Mouse (Mus musculus) midbrain, embryonic 13.5 days (tissue): ENCODE measurements around the gene Rptor. TPM values are rescaled to one million over a fixed set of nuclear protein-coding genes. Genes with fewer than 3 reads are reported as not detected.
A peak's percentile ranks its signal among the peaks of the same experiment; 100 is the strongest.

ENCODE experiments used
- ATAC-seq: fragments of 200-750 bp; cut with Nextera tagmentation; 2 replicates; pipeline ENCODE4 v1.8.0; 2017; ENCODE audit warnings: mild to moderate bottlenecking, moderate TSS enrichment, moderate library complexity
- H3K27ac ChIP-seq: fragments of 300-500 bp; sonication (generic); 2 replicates; pipeline ENCODE4 v1.5.1; 2015; ENCODE audit warnings: inconsistent platforms, mild to moderate bottlenecking, moderate library complexity
- H3K27me3 ChIP-seq: fragments of 300-500 bp; sonication (generic); 2 replicates; pipeline ENCODE4 v1.6.1; 2015; ENCODE audit warnings: mild to moderate bottlenecking, inconsistent platforms
- H3K36me3 ChIP-seq: fragments of 300-500 bp; sonication (generic); 2 replicates; pipeline ENCODE4 v1.6.1; 2015; ENCODE audit warnings: mild to moderate bottlenecking, inconsistent platforms
- H3K4me1 ChIP-seq: fragments of 300-500 bp; sonication (generic); replicated peaks from 2 replicates; pipeline ENCODE4 v1.6.1; 2015; ENCODE audit warnings: inconsistent platforms
- H3K4me2 ChIP-seq: fragments of 300-500 bp; sonication (generic); replicated peaks from 2 replicates; pipeline ENCODE4 v1.6.1; 2015; ENCODE audit warnings: moderate library complexity, mild to moderate bottlenecking, inconsistent platforms
- H3K4me3 ChIP-seq: fragments of 300-500 bp; sonication (generic); replicated peaks from 2 replicates; pipeline ENCODE4 v1.5.1; 2015; ENCODE audit warnings: mild to moderate bottlenecking, inconsistent platforms
- H3K9ac ChIP-seq: fragments of 300-500 bp; sonication (generic); replicated peaks from 2 replicates; pipeline ENCODE4 v1.6.1; 2015; ENCODE audit warnings: mild to moderate bottlenecking, inconsistent platforms
- H3K9me3 ChIP-seq: fragments of 300-500 bp; sonication (generic); 2 replicates; pipeline ENCODE4 v1.6.1; 2016; ENCODE audit warnings: mild to moderate bottlenecking, inconsistent platforms
- whole genome bisulfite sequencing: fragments of 180-500 bp; shearing (Covaris S2); methylation state at CpG from one replicate; pipeline ENCODE4 v1.1.7; 2015; 5-methylcytosine and 5-hydroxymethylcytosine counted together
- polyA plus RNA-seq: library from polyadenylated mRNA; unstranded; fragments of >200 nt; fragmentation: Nextera tagmentation; extraction: Ambion mirVana; gene quantifications from 2 replicates; pipeline ENCODE4 v1.2.1, GENCODE M21; 2015

Gene Rptor
- polyA plus RNA-seq, 1 experiment from 2014 or later, result 11.7 TPM

DNA sequence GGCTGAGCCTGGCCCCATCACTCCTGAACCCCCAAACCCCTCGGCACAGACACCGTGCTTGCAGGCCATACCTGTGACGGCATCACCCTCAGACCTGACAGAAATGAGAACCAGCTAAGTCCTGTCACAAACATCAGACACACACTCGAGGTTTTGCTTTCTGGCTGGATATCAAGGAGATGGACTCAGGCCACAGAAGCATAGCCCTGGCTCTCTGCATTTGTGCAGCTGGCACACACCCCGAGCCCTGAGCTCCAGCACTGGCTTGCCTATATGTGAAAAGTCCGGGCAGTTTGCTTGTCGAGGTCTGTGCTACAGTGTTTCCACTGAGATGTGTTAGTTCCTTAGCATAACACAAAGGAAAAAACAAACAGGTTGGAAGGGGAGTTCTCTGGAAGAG is 305.0 kb downstream of the Rptor start:
- H3K4me1 ChIP-seq, result peaks cover 15% of the 10 kb centered on the region
- H3K9me3 ChIP-seq, result no peaks in the 10 kb centered on the region
- H3K27me3 ChIP-seq, result peaks cover 13% of the 10 kb centered on the region; the same call in 1 of the 2 replicates
- no peak overlapping the region for H3K27ac ChIP-seq
- 46% methylated on average over 7 of the region's 7 CpGs for WGBS
- peak overlapping the region; percentile 39; the same call in 1 of the 2 replicates for H3K9ac ChIP-seq
- no peak for ATAC-seq
- H3K4me2 ChIP-seq, result no peak overlapping the region
- H3K4me3 ChIP-seq, result no peak overlapping the region
- H3K36me3 ChIP-seq, result no peaks in the 10 kb centered on the region

DNA sequence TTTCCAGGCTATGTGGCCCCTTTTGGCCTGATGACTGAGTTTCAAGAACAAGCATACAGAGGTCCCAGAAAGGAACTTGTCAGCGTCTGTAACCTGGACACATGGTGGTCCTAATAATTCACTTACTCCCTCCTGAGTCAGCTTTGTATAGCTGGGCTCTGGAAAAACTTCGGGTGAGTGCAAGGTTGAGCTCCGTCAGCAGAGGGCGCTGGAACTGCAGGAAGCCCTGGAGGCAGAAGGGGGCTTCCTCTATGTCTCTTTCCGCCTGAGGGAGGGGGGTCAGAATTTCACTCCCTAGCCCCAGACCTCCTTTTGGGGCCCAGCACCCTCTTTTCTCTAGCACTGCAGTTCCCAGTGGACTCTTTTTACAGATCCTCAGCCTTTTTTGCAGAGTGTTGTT is 306.7 kb downstream of the Rptor start:
- ATAC-seq, result no peak
- no peak overlapping the region; the same call in 1 of the 2 replicates for H3K4me2 ChIP-seq

DNA sequence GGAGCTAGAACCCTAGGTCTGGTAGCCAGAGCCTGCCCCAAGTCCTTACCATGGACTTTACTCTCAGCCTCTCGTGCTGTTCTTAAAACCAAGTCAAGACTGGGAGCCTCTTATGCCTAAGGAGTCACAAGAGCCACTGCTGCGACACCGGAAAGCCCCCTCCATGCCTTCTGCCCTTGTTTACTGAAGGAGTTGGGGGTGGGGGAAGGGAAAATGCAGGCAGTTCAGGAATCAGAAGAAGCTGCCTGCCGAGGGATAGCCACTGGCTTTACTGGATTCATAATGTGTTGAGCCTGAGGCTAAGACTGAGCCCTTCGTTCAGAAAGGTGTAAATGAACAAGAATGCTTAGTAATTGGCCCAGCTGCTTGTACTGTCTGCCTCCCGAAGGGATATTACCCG is 310.1 kb downstream of the Rptor start:
- H3K4me1 ChIP-seq, result peaks cover 37% of the 10 kb centered on the region

More for the DNA sequence above, 306.7 kb downstream of the Rptor start:
- 1% methylated on average over 5 of the region's 5 CpGs for WGBS
- 0 out of 2 replicates have a peak overlapping the region, but pooled peaks have one; percentile 19 for H3K9ac ChIP-seq
- H3K9me3 ChIP-seq, result no peaks in the 10 kb centered on the region
- no peak overlapping the region for H3K4me3 ChIP-seq
- no peak overlapping the region for H3K27ac ChIP-seq
- no peaks in the 10 kb centered on the region for H3K36me3 ChIP-seq
- peaks cover 26% of the 10 kb centered on the region for H3K4me1 ChIP-seq
- peaks cover 13% of the 10 kb centered on the region; the same call in 1 of the 2 replicates for H3K27me3 ChIP-seq

DNA sequence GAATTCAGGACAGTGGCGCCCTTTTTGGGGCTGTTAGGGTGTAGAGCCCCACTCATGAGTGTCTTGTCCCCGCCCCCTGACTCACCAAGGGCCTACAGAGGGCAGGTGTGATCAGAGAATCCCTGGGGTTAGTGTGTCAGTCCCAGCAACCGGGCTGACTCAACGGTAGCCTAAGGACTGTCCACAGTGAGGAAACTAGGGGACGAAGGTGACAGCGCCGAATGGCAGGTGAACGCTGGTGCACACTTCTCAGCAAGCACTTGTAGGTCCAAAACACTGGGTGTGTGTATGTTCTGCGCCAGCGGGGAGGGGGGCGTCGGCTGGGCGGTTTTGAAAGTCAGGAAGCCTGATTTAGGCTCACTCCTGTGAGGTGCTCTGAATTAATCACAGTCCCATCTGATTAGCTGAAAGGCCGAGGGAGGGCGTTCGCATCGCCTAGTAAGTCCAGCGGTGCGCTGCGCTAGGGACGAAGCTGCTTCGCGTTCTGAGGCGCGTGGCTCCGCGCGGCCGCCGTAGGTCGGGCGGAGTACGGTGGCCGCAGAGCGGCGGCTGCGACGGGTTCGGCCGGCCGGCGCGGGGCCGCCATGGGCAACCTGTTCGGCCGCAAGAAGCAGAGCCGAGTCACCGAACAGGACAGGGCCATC is 310.7 kb downstream of the Rptor start, which contains the start of gene Chmp6:
Gene Chmp6, plus strand, starts transcription at position 151 of the 644 bp plus-strand sequence.
- H3K4me2 ChIP-seq, result peak within 1 kb of the TSS; percentile 99
- peak within 1 kb of the TSS; percentile 79 for H3K27ac ChIP-seq
- peaks cover 37% of the 10 kb centered on the region for H3K4me1 ChIP-seq
- H3K27me3 ChIP-seq, result 0 out of 2 replicates have a peak, but pooled peaks cover 4% of the 10 kb centered on the region
- peak within 1 kb of the TSS; percentile 95 for H3K4me3 ChIP-seq
- peaks cover 21% of the 10 kb centered on the region for H3K36me3 ChIP-seq
- WGBS, result under 1% methylated on average over 47 of the region's 48 CpGs
- no peaks in the 10 kb centered on the region for H3K9me3 ChIP-seq
- H3K9ac ChIP-seq, result peak within 1 kb of the TSS; percentile 97
- peak; percentile 78 for ATAC-seq

More for the DNA sequence above, 310.1 kb downstream of the Rptor start:
- WGBS, result 6% methylated on average over 7 of the region's 7 CpGs
- Histone ChIP-seq H3K36me3 (peaks cover 16% of the 10 kb centered on the region), H3K4me2 (peak overlapping the region; percentile 99), H3K27me3 (peaks cover 8% of the 10 kb centered on the region; the same call in 1 of the 2 replicates), H3K4me3 (peak overlapping the region; percentile 95), H3K9me3 (no peaks in the 10 kb centered on the region), H3K9ac (peak overlapping the region; percentile 97), H3K27ac (peak overlapping the region; percentile 79)
- ATAC-seq, result no peak

DNA sequence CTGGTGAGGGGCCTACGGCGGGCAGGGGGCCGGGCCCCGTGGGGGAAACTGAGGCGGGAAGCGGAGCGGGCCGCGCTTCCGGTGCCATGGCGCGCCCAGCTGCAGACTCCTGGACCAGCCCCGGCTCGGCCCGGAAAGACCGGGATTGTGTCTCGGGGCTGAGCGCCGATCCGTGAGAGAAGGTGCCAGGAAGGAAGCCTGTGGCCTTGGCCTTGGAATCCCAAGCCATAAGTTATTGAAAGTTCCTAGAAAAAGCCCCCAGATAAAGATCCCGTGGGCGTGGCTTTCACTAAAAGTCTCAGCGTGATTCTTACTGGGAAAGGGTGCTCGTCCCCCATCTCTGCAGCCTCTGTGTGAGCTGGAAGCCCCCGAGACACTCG is 311.2 kb downstream of the Rptor start:
- H3K4me1 ChIP-seq, result peaks cover 37% of the 10 kb centered on the region
- H3K4me3 ChIP-seq, result peak overlapping the region; percentile 95
- no peak for ATAC-seq
- peaks cover 26% of the 10 kb centered on the region for H3K36me3 ChIP-seq
- H3K9me3 ChIP-seq, result no peaks in the 10 kb centered on the region
- H3K27ac ChIP-seq, result peak overlapping the region; percentile 79
- H3K9ac ChIP-seq, result peak overlapping the region; percentile 97
- peak overlapping the region; percentile 99 for H3K4me2 ChIP-seq
- 0 out of 2 replicates have a peak, but pooled peaks cover 3% of the 10 kb centered on the region for H3K27me3 ChIP-seq
- under 1% methylated on average over 26 of the region's 26 CpGs for WGBS

DNA sequence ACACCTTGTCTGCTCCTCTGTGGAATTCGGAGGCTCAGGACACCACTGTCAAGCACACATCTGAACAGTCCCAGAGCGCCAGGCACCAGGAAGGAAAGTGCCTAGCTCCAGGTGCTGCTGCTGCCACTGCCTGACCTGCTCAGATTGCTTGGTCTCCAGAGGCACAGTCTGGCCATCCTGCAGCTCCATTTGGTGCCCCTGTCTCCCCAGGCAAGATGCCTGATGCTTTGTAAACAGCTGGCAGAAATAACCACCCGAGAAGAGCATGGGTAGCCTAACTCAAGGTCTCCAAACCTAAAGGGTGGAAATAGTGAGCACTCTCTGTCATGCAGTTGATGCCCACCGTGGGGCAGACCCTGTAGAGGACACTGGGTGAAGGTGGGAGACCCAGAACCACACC is 311.7 kb downstream of the Rptor start:
- Histone ChIP-seq H3K36me3 (peaks cover 31% of the 10 kb centered on the region), H3K9ac (peak overlapping the region; percentile 97), H3K4me1 (peaks cover 37% of the 10 kb centered on the region), H3K9me3 (no peaks in the 10 kb centered on the region), H3K4me2 (peak overlapping the region; percentile 99), H3K27ac (peak overlapping the region; percentile 79; the same call in 1 of the 2 replicates), H3K4me3 (peak overlapping the region; percentile 95), H3K27me3 (no peaks in the 10 kb centered on the region)
- 32% methylated on average over 4 of the region's 4 CpGs for WGBS
- no peak for ATAC-seq

DNA sequence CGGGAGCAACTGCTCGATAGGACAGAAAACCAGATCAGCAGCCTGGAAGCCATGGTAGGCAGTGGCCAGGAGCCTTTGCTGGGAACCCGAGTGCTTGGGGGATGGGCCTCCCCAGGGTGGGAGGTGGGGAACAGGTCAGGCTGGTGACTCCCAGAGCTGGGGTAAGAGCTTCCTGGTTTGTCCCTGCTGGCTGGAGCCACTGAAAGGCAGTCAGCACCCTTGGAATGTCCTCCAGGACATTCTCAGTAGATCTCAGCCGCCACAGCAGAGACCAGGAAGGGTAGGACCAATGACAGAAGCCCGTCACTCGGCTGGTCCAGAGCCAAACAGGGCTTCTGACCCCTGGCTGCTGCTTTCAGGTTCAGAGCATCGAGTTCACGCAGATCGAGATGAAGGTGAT is 313.0 kb downstream of the Rptor start:
- Histone ChIP-seq H3K27me3 (no peaks in the 10 kb centered on the region), H3K36me3 (peaks cover 43% of the 10 kb centered on the region), H3K4me1 (peaks cover 30% of the 10 kb centered on the region), H3K27ac (no peak overlapping the region), H3K9me3 (no peaks in the 10 kb centered on the region), H3K9ac (no peak overlapping the region), H3K4me2 (peak overlapping the region; percentile 99; the same call in 1 of the 2 replicates), H3K4me3 (no peak overlapping the region)
- 91% methylated on average over 9 of the region's 9 CpGs for WGBS
- no peak for ATAC-seq

DNA sequence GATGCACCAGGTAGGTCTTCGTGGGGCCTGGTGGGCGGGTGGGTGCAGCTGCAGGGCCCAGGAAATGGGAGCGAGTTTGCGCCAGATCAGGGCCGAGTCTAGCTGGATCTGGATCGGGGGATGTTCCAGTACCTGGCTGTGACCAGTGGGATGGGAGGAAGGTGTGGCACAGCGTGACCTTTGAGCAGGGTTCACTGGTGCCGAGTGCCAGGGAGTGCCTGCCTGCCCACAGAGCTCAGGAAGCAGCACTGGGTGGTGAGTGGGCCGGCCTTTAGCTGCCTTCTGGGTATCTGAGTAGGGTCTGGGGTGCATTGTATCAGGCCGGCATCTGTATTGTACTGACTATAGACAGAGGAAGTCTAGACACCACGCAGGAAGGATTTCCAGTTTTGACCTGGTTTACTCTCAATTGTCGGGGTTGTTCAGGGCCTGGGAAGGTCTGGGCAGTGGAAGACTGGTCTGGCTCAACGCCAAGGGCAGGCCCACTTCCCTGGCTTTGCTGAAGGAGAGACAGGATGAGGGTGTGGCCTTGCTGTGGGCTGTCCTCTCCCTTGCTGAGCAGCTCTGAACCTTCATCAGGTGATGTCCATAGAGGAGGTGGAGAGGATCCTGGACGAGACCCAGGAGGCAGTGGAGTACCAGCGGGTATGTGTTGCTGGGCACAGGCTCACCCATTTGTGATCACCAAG is 313.5 kb downstream of the Rptor start:
- Histone ChIP-seq H3K9me3 (no peaks in the 10 kb centered on the region), H3K36me3 (peaks cover 45% of the 10 kb centered on the region), H3K27me3 (no peaks in the 10 kb centered on the region), H3K4me2 (no peak overlapping the region), H3K4me1 (peaks cover 30% of the 10 kb centered on the region), H3K9ac (no peak overlapping the region), H3K27ac (no peak overlapping the region), H3K4me3 (no peak overlapping the region)
- no peak for ATAC-seq
- 90% methylated on average over 15 of the region's 15 CpGs for WGBS

DNA sequence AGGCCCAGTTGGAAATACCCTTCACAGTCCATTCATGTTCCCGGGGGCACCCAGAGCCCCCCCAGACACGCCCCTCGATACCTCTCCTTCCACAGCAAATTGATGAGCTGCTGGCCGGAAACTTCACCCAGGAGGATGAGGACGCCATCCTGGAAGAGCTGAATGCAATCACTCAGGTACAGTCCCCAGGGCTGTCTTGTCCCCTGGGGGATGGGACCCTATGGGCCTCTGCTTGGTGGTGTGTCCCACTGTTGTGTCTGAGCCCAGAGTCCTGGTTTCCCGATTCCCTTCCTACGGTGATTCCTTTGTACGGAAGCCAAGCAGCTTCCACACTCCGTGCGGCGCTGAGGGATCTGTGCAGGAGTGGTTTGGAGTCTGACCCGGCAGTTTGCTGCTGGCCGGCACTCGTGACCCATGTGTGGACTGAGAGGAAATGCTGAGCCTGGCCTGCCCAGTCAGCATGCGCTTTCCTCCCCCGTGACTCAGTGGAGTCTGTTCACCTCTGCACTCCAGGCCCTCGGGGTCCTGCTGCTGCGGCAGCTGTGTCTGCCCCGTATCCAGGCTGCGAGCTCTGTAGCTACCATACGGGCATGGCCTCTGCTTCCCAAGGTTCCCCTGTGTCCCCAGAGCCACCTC is 314.2 kb downstream of the Rptor start:
- ATAC-seq, result no peak
- Histone ChIP-seq H3K9me3 (no peaks in the 10 kb centered on the region), H3K9ac (no peak overlapping the region), H3K4me1 (peaks cover 30% of the 10 kb centered on the region), H3K4me3 (no peak overlapping the region), H3K27ac (no peak overlapping the region), H3K4me2 (no peak overlapping the region), H3K36me3 (peaks cover 45% of the 10 kb centered on the region), H3K27me3 (no peaks in the 10 kb centered on the region)
- WGBS, result 94% methylated on average over 21 of the region's 21 CpGs

DNA sequence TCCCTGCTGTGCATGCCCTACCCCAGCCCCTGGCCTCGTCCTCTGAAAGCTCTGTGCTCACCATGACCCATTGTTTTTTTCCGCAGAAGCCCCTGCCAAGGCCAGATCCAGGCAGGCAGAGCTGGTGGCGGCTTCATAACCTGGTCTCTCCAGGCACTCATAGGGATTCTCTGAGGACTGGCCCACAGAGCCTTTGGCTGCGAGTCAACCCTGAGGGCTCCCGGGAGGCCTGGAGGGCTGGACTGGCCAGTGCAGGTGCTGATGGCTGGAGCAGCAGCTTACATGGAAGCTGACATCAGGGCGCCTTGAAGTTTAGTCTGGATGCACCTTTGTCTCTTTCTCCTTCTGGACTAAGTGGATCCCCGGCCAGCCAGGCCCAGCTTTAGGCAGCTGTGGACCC is 315.8 kb downstream of the Rptor start:
- no peak overlapping the region for H3K9ac ChIP-seq
- no peak overlapping the region for H3K27ac ChIP-seq
- peaks cover 19% of the 10 kb centered on the region for H3K4me1 ChIP-seq
- ATAC-seq, result no peak
- H3K4me2 ChIP-seq, result no peak overlapping the region
- peaks cover 45% of the 10 kb centered on the region for H3K36me3 ChIP-seq
- H3K4me3 ChIP-seq, result no peak overlapping the region
- WGBS, result 92% methylated on average over 7 of the region's 7 CpGs
- no peaks in the 10 kb centered on the region for H3K27me3 ChIP-seq
- no peaks in the 10 kb centered on the region for H3K9me3 ChIP-seq

DNA sequence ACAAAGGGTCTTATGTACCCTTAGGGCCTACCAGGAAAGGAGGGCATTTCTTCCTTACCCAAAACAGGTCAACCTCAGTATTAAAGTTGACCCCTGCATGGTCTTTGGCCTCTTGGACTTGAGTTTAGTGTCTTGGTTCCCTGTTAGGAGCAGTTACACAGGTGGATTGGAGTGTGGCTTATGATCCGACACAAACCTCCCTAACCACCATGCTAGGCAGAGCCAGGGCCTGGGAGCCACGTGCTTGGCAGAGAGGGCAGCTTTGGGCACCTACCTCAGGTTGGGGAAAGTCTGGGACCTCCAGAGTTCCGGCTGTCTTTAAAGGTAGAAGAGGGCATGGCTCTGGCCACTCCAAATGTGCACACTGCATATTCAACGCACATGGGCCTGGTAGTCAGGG is 316.7 kb downstream of the Rptor start:
- H3K36me3 ChIP-seq, result peaks cover 45% of the 10 kb centered on the region

DNA sequence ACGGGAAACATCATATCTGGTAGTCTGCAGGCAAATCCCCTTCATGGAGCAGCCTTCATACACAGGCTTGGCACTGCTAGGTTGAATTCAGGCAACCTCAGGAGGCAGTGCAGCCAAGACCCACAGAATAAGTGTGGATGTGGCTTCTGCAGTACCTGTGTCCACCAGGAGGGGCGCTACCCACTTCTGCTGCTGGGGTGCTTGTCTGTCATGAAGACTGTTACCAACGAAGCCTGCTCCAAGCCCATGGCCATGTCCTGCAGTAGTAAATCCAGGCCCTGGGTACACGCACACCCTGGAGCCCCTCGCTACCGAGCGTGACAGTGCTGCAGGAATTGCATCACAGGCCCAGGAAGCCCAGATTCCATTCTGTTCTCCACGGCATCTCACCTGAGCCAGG is 317.2 kb downstream of the Rptor start:
- Histone ChIP-seq H3K36me3 (peaks cover 45% of the 10 kb centered on the region), H3K4me2 (no peak overlapping the region), H3K9me3 (no peaks in the 10 kb centered on the region), H3K27me3 (no peaks in the 10 kb centered on the region), H3K4me3 (no peak overlapping the region), H3K9ac (no peak overlapping the region), H3K27ac (no peak overlapping the region), H3K4me1 (peaks cover 10% of the 10 kb centered on the region)
- no peak for ATAC-seq
- 63% methylated on average over 8 of the region's 8 CpGs for WGBS

More for the DNA sequence above, 316.7 kb downstream of the Rptor start:
- Histone ChIP-seq H3K4me2 (no peak overlapping the region), H3K4me1 (peaks cover 14% of the 10 kb centered on the region), H3K9ac (no peak overlapping the region), H3K4me3 (no peak overlapping the region), H3K27ac (no peak overlapping the region), H3K27me3 (no peaks in the 10 kb centered on the region), H3K9me3 (no peaks in the 10 kb centered on the region)
- ATAC-seq, result no peak
- 94% methylated on average over 4 of the region's 4 CpGs for WGBS
